Mouse (Mus musculus): ENCODE data around the gene Zfp618. TPM values are rescaled to one million over a fixed set of nuclear protein-coding genes. Genes with fewer than 3 reads are reported as not detected.

The Zfp618 gene
- polyA plus RNA-seq, 1 experiment from 2014 or later, result 29.7 TPM

DNA sequence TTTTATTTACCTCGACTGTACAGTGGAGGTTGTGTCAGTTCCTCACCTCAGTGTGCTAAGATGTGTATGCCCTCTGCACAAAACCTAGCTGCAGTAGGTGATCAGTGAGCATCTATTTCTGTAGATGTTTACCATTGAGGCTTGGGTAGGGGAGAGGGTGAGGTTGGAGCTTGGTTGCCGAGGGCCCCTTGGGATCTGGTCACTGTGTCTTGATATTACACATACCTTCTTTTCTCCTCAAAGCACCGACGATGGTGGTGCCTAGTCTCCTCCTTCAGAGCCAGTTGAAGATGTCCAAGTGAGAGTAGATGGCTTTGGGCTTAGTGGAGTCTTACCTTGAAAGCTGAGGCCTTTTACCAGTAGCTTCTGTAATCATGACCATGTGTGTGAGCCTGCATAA lies 101.4 kb downstream of the Zfp618 start:
- DNase-seq (ENCODE audit: low spot score) (no peak), ATAC-seq (ENCODE audit: insufficient number of reproducible peaks, low FRiP score, low TSS enrichment, low read depth) (no peak)
- Histone ChIP-seq H3K27ac (replicated peaks; ENCODE audit: low read depth, low read length) (no peak overlapping the region), H3K36me3 (ENCODE audit: control insufficient read depth, insufficient read depth, low read length) (0 out of 2 replicates have a peak, but pooled peaks cover 2% of the 10 kb centered on the region), H3K27me3 (ENCODE audit: control insufficient read depth, insufficient read depth, low read length) (no peaks in the 10 kb centered on the region), H3K4me1 (ENCODE audit: control insufficient read depth, insufficient read depth, low read length) (no peaks in the 10 kb centered on the region), H3K9me3 (ENCODE audit: control insufficient read depth, low read length) (no peaks in the 10 kb centered on the region), H3K4me3 (ENCODE audit: low read depth, low read length) (no peak overlapping the region), H3K4me2 (ENCODE audit: low read depth, severe bottlenecking) (no peak overlapping the region), H3K9ac (ENCODE audit: low read length) (no peak overlapping the region)
- WGBS, result 91% methylated on average over 4 of the region's 4 CpGs

DNA sequence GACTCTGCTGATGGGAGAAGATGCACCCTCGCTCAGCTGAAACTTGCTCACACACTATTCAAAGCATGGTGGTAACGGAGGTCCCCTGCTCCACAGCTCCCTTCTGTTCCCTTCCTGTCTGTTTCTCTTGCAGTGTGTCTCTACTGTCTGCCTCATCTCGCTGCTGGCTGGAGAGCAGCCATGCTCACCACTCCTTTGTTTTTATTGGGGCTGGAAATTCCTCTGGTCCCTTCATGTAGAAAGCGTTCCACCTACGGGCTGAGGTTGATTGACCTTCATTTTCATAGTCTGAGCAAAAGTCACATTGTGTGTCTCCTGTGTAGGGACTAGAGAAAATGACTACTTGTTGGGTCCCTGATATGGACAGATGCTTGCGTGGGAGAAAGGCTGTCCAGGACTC lies 102.4 kb downstream of the Zfp618 start:
- DNase-seq (ENCODE audit: low spot score) (no peak), ATAC-seq (ENCODE audit: insufficient number of reproducible peaks, low FRiP score, low TSS enrichment, low read depth) (no peak)
- Histone ChIP-seq H3K9me3 (ENCODE audit: control insufficient read depth, low read length) (no peaks in the 10 kb centered on the region), H3K36me3 (ENCODE audit: control insufficient read depth, insufficient read depth, low read length) (0 out of 2 replicates have a peak, but pooled peaks cover under 1% of the 10 kb centered on the region), H3K27me3 (ENCODE audit: control insufficient read depth, insufficient read depth, low read length) (no peaks in the 10 kb centered on the region), H3K4me2 (ENCODE audit: low read depth, severe bottlenecking) (no peak overlapping the region), H3K4me1 (ENCODE audit: control insufficient read depth, insufficient read depth, low read length) (no peaks in the 10 kb centered on the region), H3K9ac (ENCODE audit: low read length) (no peak overlapping the region), H3K4me3 (ENCODE audit: low read depth, low read length) (no peak overlapping the region), H3K27ac (replicated peaks; ENCODE audit: low read depth, low read length) (no peak overlapping the region)
- 90% methylated on average over 6 of the region's 6 CpGs for WGBS

DNA sequence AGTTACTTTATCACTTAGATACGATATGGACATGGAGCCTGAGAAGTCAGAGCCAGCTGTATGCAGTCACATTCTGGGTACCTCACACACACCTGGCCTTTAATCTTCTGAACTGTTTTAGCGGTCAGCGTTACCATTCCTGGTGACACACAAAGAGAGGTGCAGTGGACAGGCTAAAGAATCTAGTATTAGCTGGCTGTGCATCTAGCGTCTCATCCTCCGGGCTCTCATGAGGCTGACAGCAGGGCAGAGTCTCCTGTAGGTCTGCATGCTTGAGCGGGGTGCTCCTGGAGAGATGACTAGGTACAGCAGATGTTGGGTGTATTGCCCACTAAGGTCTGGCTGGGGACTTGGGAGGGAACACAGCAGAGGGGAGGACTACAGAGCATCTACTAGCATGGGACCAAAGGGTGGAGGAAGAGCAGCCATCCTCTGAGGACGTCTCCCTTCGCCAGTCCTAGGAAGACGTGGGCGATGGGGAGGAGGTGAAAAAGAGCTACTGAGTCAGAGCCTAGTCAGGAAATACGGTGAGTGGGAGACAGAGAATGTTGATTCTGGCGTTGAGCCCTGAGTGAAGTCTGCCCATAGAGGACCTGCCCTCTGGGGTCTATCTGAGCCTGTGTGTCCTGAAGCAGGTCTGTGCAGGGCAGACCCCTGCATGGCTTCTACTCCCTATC lies 103.3 kb downstream of the Zfp618 start:
- no peaks in the 10 kb centered on the region for H3K9me3 ChIP-seq (ENCODE audit: control insufficient read depth, low read length)
- H3K36me3 ChIP-seq (ENCODE audit: control insufficient read depth, insufficient read depth, low read length), result no peaks in the 10 kb centered on the region
- no peaks in the 10 kb centered on the region for H3K4me1 ChIP-seq (ENCODE audit: control insufficient read depth, insufficient read depth, low read length)
- ATAC-seq (ENCODE audit: insufficient number of reproducible peaks, low FRiP score, low TSS enrichment, low read depth) (no peak), DNase-seq (ENCODE audit: low spot score) (no peak)
- no peak overlapping the region for H3K27ac ChIP-seq (replicated peaks; ENCODE audit: low read depth, low read length)
- WGBS, result 95% methylated on average over 12 of the region's 12 CpGs
- H3K4me2 ChIP-seq (ENCODE audit: low read depth, severe bottlenecking), result no peak overlapping the region
- H3K4me3 ChIP-seq (ENCODE audit: low read depth, low read length), result no peak overlapping the region
- no peak overlapping the region for H3K9ac ChIP-seq (ENCODE audit: low read length)
- H3K27me3 ChIP-seq (ENCODE audit: control insufficient read depth, insufficient read depth, low read length), result no peaks in the 10 kb centered on the region

DNA sequence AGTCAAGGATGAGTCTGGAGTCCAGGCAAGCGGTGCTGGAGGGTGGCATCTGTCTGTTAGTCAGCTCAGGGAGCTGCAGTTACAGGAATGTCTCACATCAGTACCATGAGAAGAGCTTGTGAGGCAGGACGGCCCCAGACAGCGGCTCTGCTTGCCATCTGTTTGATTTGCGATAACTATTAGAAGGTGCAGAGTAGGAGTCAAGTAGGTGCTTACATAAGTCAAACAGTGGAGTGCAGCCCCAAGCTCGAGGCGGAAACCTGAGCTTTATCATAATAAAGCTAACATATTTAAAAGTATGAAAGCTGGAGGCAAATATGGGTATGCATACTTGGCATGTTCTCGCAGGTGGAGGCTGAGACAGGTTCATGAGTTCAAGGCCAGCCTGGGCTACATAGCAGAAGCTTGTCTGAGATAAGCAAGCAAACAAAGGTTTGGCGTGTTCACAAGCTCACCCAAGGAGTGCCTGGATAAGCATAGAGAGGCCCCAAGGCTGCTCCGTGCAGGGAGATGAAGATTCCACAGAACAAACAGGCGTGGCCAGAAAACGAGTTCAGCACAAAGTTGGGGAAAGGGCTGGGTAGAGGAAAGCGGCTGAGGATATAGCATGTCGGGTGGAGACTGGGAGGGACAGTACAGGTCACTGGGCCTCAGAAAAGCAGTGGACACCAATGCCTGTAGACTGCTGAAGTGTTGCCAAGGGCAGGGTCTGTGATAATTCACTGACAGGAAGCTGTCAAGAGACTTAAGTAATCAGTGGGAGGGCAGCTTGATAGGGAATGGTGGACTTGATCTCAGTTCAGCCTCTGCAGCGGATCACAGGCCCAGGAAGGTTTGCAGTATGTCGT lies 106.3 kb downstream of the Zfp618 start:
- no peak for DNase-seq (ENCODE audit: low spot score)
- ATAC-seq (ENCODE audit: insufficient number of reproducible peaks, low FRiP score, low TSS enrichment, low read depth), result no peak
- Histone ChIP-seq H3K27ac (replicated peaks; ENCODE audit: low read depth, low read length) (no peak overlapping the region), H3K4me2 (ENCODE audit: low read depth, severe bottlenecking) (no peak overlapping the region), H3K4me1 (ENCODE audit: control insufficient read depth, insufficient read depth, low read length) (no peaks in the 10 kb centered on the region), H3K9ac (ENCODE audit: low read length) (no peak overlapping the region), H3K36me3 (ENCODE audit: control insufficient read depth, insufficient read depth, low read length) (no peaks in the 10 kb centered on the region), H3K4me3 (ENCODE audit: low read depth, low read length) (no peak overlapping the region), H3K9me3 (ENCODE audit: control insufficient read depth, low read length) (no peaks in the 10 kb centered on the region), H3K27me3 (ENCODE audit: control insufficient read depth, insufficient read depth, low read length) (no peaks in the 10 kb centered on the region)
- WGBS, result 78% methylated on average over 15 of the region's 15 CpGs

DNA sequence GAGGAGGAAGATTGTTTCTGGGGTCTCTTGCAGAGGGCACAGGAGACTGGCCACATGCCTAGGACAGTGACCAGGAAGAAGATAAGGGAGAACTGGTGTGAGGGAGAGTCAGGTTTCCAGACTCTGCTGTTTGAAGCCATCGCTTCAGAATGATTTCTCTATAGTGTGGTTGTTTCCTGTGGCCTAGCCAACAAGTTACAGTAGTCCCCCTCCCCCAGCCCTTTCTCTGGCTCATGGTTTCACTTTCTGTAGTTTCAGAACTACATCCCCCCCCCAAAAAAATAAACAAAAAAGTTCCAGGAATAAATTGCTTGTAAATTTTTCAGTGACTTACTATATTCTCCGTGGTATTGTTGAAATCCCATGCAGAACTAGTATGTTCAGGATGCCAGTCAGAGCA lies 107.8 kb downstream of the Zfp618 start:
- Histone ChIP-seq H3K27ac (replicated peaks; ENCODE audit: low read depth, low read length) (no peak overlapping the region), H3K4me2 (ENCODE audit: low read depth, severe bottlenecking) (no peak overlapping the region), H3K4me3 (ENCODE audit: low read depth, low read length) (no peak overlapping the region), H3K4me1 (ENCODE audit: control insufficient read depth, insufficient read depth, low read length) (no peaks in the 10 kb centered on the region), H3K9ac (ENCODE audit: low read length) (no peak overlapping the region), H3K27me3 (ENCODE audit: control insufficient read depth, insufficient read depth, low read length) (no peaks in the 10 kb centered on the region), H3K36me3 (ENCODE audit: control insufficient read depth, insufficient read depth, low read length) (no peaks in the 10 kb centered on the region; the same call in 1 of the 2 replicates), H3K9me3 (ENCODE audit: control insufficient read depth, low read length) (no peaks in the 10 kb centered on the region)
- ATAC-seq (ENCODE audit: insufficient number of reproducible peaks, low FRiP score, low TSS enrichment, low read depth) (no peak), DNase-seq (ENCODE audit: low spot score) (no peak)
- 92% methylated on average over 2 of the region's 2 CpGs for WGBS

DNA sequence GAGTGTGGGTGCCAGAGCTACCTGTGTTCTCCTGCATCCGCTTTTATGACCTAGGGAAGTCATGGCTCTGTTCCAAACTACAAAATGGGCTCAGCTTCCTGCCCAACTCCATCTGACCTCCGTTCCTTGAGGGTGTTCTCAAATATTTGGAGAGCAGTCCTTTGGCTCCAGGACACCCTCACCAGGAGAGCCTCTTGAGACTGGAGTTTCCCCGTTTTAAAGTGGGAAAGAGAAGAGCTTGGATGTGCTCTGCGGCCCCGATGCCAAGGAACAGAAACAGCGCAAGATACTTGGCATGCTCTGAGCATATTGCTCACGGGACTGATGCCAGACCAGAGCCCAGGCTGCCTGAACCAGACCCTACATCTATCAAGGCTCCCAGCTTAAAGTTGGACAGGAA lies 113.8 kb downstream of the Zfp618 start:
- no peak overlapping the region for H3K27ac ChIP-seq (replicated peaks; ENCODE audit: low read depth, low read length)
- H3K36me3 ChIP-seq (ENCODE audit: control insufficient read depth, insufficient read depth, low read length), result peaks cover 4% of the 10 kb centered on the region
- no peak for ATAC-seq (ENCODE audit: insufficient number of reproducible peaks, low FRiP score, low TSS enrichment, low read depth)
- DNase-seq (ENCODE audit: low spot score), result no peak
- no peak overlapping the region for H3K4me3 ChIP-seq (ENCODE audit: low read depth, low read length)
- WGBS, result 94% methylated on average over 7 of the region's 7 CpGs
- no peaks in the 10 kb centered on the region for H3K27me3 ChIP-seq (ENCODE audit: control insufficient read depth, insufficient read depth, low read length)
- no peaks in the 10 kb centered on the region for H3K4me1 ChIP-seq (ENCODE audit: control insufficient read depth, insufficient read depth, low read length)
- H3K9ac ChIP-seq (ENCODE audit: low read length), result no peak overlapping the region
- H3K9me3 ChIP-seq (ENCODE audit: control insufficient read depth, low read length), result no peaks in the 10 kb centered on the region
- no peak overlapping the region for H3K4me2 ChIP-seq (ENCODE audit: low read depth, severe bottlenecking)

DNA sequence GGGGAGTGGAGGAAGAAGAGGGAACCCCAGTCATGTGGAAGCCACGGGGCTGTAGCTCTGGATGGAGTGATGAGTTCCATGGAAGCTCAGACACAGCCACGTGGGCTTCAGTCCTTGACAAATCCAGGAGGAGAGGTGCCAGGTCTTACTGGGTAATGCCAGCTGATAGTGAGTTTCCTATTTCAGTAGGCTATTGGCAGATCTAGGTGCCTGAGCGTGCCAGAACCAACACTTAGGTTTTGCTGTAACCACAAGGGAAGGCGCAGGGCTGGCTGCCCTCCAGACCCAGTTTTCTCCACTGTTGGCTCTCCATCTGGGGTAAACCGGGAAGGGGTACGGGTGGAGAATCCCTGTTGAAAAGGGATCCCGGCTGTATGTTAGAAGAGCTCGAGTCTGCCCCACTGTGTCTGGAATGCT lies 119.1 kb downstream of the Zfp618 start:
- WGBS, result 87% methylated on average over 8 of the region's 8 CpGs
- H3K4me1 ChIP-seq (ENCODE audit: control insufficient read depth, insufficient read depth, low read length), result no peaks in the 10 kb centered on the region
- no peak overlapping the region for H3K4me3 ChIP-seq (ENCODE audit: low read depth, low read length)
- H3K4me2 ChIP-seq (ENCODE audit: low read depth, severe bottlenecking), result no peak overlapping the region
- DNase-seq (ENCODE audit: low spot score) (no peak), ATAC-seq (ENCODE audit: insufficient number of reproducible peaks, low FRiP score, low TSS enrichment, low read depth) (no peak)
- peaks cover 7% of the 10 kb centered on the region for H3K36me3 ChIP-seq (ENCODE audit: control insufficient read depth, insufficient read depth, low read length)
- H3K9ac ChIP-seq (ENCODE audit: low read length), result no peak overlapping the region
- H3K9me3 ChIP-seq (ENCODE audit: control insufficient read depth, low read length), result no peaks in the 10 kb centered on the region
- no peaks in the 10 kb centered on the region for H3K27me3 ChIP-seq (ENCODE audit: control insufficient read depth, insufficient read depth, low read length)
- H3K27ac ChIP-seq (replicated peaks; ENCODE audit: low read depth, low read length), result no peak overlapping the region

DNA sequence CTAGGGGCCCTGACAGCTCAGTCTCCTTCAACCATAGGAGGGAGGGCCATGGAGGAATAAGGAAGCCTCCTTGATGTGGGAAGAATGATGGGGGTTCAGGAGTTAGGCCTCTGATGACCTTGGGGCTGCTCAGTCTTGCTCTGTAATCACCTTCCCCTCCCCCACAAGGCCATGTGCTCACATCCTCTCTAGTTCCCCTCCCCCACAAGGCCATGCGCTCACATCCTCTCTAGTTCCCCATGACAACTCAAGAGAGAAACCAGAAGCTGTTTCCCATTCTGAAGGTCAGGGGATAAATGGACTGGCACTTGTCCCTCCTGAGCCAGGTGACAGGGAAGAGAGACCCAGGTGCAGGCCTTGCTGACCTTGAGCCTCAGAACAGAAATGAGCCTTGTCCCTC lies 124.1 kb downstream of the Zfp618 start:
- no peaks in the 10 kb centered on the region for H3K27me3 ChIP-seq (ENCODE audit: control insufficient read depth, insufficient read depth, low read length)
- peaks cover 8% of the 10 kb centered on the region for H3K36me3 ChIP-seq (ENCODE audit: control insufficient read depth, insufficient read depth, low read length)
- WGBS, result 64% methylated on average over 1 of the region's 1 CpGs
- H3K4me3 ChIP-seq (ENCODE audit: low read depth, low read length), result no peak overlapping the region
- no peaks in the 10 kb centered on the region for H3K9me3 ChIP-seq (ENCODE audit: control insufficient read depth, low read length)
- no peaks in the 10 kb centered on the region for H3K4me1 ChIP-seq (ENCODE audit: control insufficient read depth, insufficient read depth, low read length)
- no peak overlapping the region for H3K27ac ChIP-seq (replicated peaks; ENCODE audit: low read depth, low read length)
- H3K9ac ChIP-seq (ENCODE audit: low read length), result no peak overlapping the region
- no peak overlapping the region for H3K4me2 ChIP-seq (ENCODE audit: low read depth, severe bottlenecking)
- no peak for DNase-seq (ENCODE audit: low spot score)
- no peak for ATAC-seq (ENCODE audit: insufficient number of reproducible peaks, low FRiP score, low TSS enrichment, low read depth)

Data from limb, embryonic 11.5 days (tissue).